Comparison of ENCODE assay signal across 21 mouse cellular contexts in genomic region chr1:53757316-53757715, GRCm38 (mm10). TPM values are rescaled to one million over a fixed set of nuclear protein-coding genes. Genes with fewer than 3 reads are reported as not detected.
"Had no signal": no experiment of that assay in that cellular context is flagged by ENCODE, and none has a peak within 500 bp of the region (broad histone marks: within the 10 kb centered on the region; RNA-seq: fewer than 3 reads in every experiment).

No protein-coding gene starts in this region.

- H3K36me3 ChIP-seq: midbrain, embryonic 13.5 days; midbrain, embryonic 15.5 days had no signal

- H3K9me3 ChIP-seq: liver, embryonic 15.5 days; lung, embryonic 15.5 days; megakaryocyte, embryonic 14.5 days; midbrain, embryonic 13.5 days; midbrain, embryonic 15.5 days; neural tube, embryonic 12.5 days; stomach, embryonic 15.5 days had no signal

- H3K9ac ChIP-seq: liver, embryonic 15.5 days; liver, postnatal 0 days; lung, embryonic 15.5 days; midbrain, embryonic 13.5 days; midbrain, embryonic 15.5 days; neural tube, embryonic 12.5 days; stomach, embryonic 15.5 days had no signal

- H3K4me1 ChIP-seq: liver, embryonic 15.5 days; lung, embryonic 15.5 days; midbrain, embryonic 13.5 days; midbrain, embryonic 15.5 days; neural tube, embryonic 12.5 days; stomach, embryonic 15.5 days had no signal

- H3K4me3 ChIP-seq: liver, embryonic 15.5 days; lung, embryonic 15.5 days; megakaryocyte, embryonic 14.5 days; midbrain, embryonic 13.5 days; midbrain, embryonic 15.5 days; neural tube, embryonic 12.5 days; stomach, embryonic 15.5 days had no signal

- H3K27me3 ChIP-seq: liver, embryonic 15.5 days; lung, embryonic 15.5 days; megakaryocyte, embryonic 14.5 days; midbrain, embryonic 13.5 days; midbrain, embryonic 15.5 days; neural tube, embryonic 12.5 days; stomach, embryonic 15.5 days had no signal

- H3K27ac ChIP-seq: liver, embryonic 15.5 days; lung, embryonic 15.5 days; macrophage; midbrain, embryonic 13.5 days; midbrain, embryonic 15.5 days; neural tube, embryonic 12.5 days; stomach, embryonic 15.5 days; stomach, postnatal 0 days had no signal

- DNase-seq: liver, postnatal 0 days; lung, adult 2 months; lung, postnatal 14 days; lung, postnatal 36 days; right cerebral cortex, postnatal 25 days; right cerebral cortex, postnatal 4 days; spleen, adult 18-20 months; thymus, adult 2 months; thymus, postnatal 25 days; thymus, postnatal 4 days had no signal

RNA-seq across cellular contexts. Expression of gene Dnah7a, which starts 50.7 kb away (rescaled TPM):
- total RNA-seq: neutrophil, adult 5-6 weeks had no signal
- polyA plus RNA-seq: liver, embryonic 15.5 days; liver, postnatal 0 days; macrophage; small intestine, adult 2 months had no signal
